Mouse (Mus musculus): ENCODE measurements around the gene Raly. TPM values are rescaled to one million over a fixed set of nuclear protein-coding genes. Genes with fewer than 3 reads are reported as not detected.

The Raly gene
- total RNA-seq, 4 experiments from 2014 or later = 54.8 to 69.4 (median 58.4) TPM

Other genes starting within 250 kb of the Raly start
- gene 1700003F12Rik, start 244.0 kb upstream of the Raly start, total RNA-seq (2022) = not detected
- gene Actl10, start 239.3 kb upstream of the Raly start, total RNA-seq (2022) = under 1 TPM in 1 of 4 experiments, not detected in 3; 0.17 TPM
- gene Necab3, start 232.2 kb upstream of the Raly start, total RNA-seq (2022) = under 1 TPM; 0.29 to 0.48 (median 0.36) TPM
- gene E2f1, start 221.2 kb upstream of the Raly start, total RNA-seq (2022) = under 1 TPM in 3 of 4 experiments, not detected in 1; 0.13 to 0.34 (median 0.27) TPM
- gene Pxmp4, start 187.4 kb upstream of the Raly start, total RNA-seq (2022) = 10 to 100 TPM; 10.1 to 13.4 (median 12.2) TPM
- gene Zfp341, start 177.8 kb upstream of the Raly start, total RNA-seq (2022) = 1 to 10 TPM; 2.4 to 3.1 (median 2.9) TPM
- gene 4930519P11Rik, start 177.7 kb upstream of the Raly start, total RNA-seq (2022) = not detected
- 100 to 1,000 TPM; 116 to 129 (median 124) TPM for gene Chmp4b, start 139.4 kb upstream of the Raly start, total RNA-seq (2022)
- gene Gm14214, start 21.1 kb upstream of the Raly start, total RNA-seq (2022) = not detected
- not detected for gene a, start 306 bp downstream of the Raly start, total RNA-seq (2022)
- 100 to 1,000 TPM; 117 to 137 (median 121) TPM for gene Eif2s2, start 101.8 kb downstream of the Raly start, total RNA-seq (2022)
- gene Gm14226, start 227.2 kb downstream of the Raly start, total RNA-seq (2022) = not detected

Measured in gastrocnemius, adult 8-10 months (tissue).